Mouse (Mus musculus) liver, embryonic 14.5 days (tissue): ENCODE measurements around the gene Ocln. TPM values are rescaled to one million over a fixed set of nuclear protein-coding genes. Genes with fewer than 3 reads are reported as not detected.

Source experiments
- ATAC-seq: fragments of 200-750 bp; cut with Nextera tagmentation; 2 replicates; pipeline ENCODE4 v1.8.0; 2017; ENCODE audit warnings: moderate number of reproducible peaks, mild to moderate bottlenecking, moderate library complexity; ENCODE audit not compliant: insufficient read depth
- DNase-seq, 3 experiments: peaks; one replicate each; pipeline ENCODE4 v3.0.0-alpha.2; 2012 to 2013; ENCODE audit warnings: low read depth in 3 of 3, low spot score in 3 of 3
- H3K27ac ChIP-seq: fragments of 300-500 bp; sonication (generic); 2 replicates; pipeline ENCODE4 v1.5.1; 2014; ENCODE audit warnings: moderate library complexity, mild to moderate bottlenecking, control low read depth, inconsistent platforms
- H3K27me3 ChIP-seq: fragments of 300-500 bp; sonication (generic); 2 replicates; pipeline ENCODE4 v1.6.1; 2014; ENCODE audit warnings: mild to moderate bottlenecking, low read length, moderate library complexity; ENCODE audit not compliant: control insufficient read depth, insufficient read depth
- H3K36me3 ChIP-seq: fragments of 300-500 bp; sonication (generic); replicated peaks from 2 replicates; pipeline ENCODE4 v1.6.1; 2014; ENCODE audit warnings: low read depth; ENCODE audit not compliant: control insufficient read depth, insufficient read depth
- H3K4me1 ChIP-seq, 2 experiments: fragments of 200-500 bp in 1 of 2; fragments of 300-500 bp in 1 of 2; sonication (generic) in 1 of 2; replicated peaks; 2 replicates each; pipeline ENCODE4 v1.6.1; 2012 to 2014; ENCODE audit warnings: antibody characterized with exemption in 1 of 2, inconsistent platforms in 1 of 2, low read length in 1 of 2; ENCODE audit not compliant: control insufficient read depth in 2 of 2, insufficient read depth in 2 of 2
- H3K4me2 ChIP-seq: fragments of 300-500 bp; sonication (generic); 2 replicates; pipeline ENCODE4 v1.6.1; 2014; ENCODE audit warnings: low read depth, mild to moderate bottlenecking, control low read depth, moderate library complexity
- H3K4me3 ChIP-seq, 2 experiments: fragments of 200-500 bp in 1 of 2; fragments of 300-500 bp in 1 of 2; sonication (generic) in 1 of 2; 2 replicates each; pipeline ENCODE4 v1.5.1; 2012 to 2014; ENCODE audit warnings: low read depth in 2 of 2, low read length in 2 of 2, mild to moderate bottlenecking in 2 of 2, control low read depth in 1 of 2, inconsistent platforms in 1 of 2, moderate library complexity in 1 of 2; ENCODE audit not compliant: insufficient read depth in 1 of 2
- H3K9ac ChIP-seq: fragments of 300-500 bp; sonication (generic); replicated peaks from 2 replicates; pipeline ENCODE4 v1.6.1; 2014; ENCODE audit warnings: mild to moderate bottlenecking, control low read depth, moderate library complexity
- H3K9me3 ChIP-seq: fragments of 300-500 bp; sonication (generic); 2 replicates; pipeline ENCODE4 v1.6.1; 2016; ENCODE audit warnings: low read length, mixed read lengths; ENCODE audit not compliant: control insufficient read depth
- CTCF ChIP-seq: IDR thresholded peaks from 2 replicates; pipeline ENCODE4 v1.5.1; 2016; ENCODE audit warnings: antibody characterized with exemption, low read depth, control low read depth
- EP300 ChIP-seq: IDR thresholded peaks from 2 replicates; pipeline ENCODE4 v1.6.1; 2016; ENCODE audit warnings: antibody characterized with exemption, low read depth
- WGBS: fragments of 180-500 bp; shearing (Covaris S2); extraction: QIAGEN DNeasy Blood & Tissue Kit; methylation state at CpG from one replicate; pipeline ENCODE4 v1.1.7; 2014; ENCODE audit not compliant: insufficient replicate concordance; 5-methylcytosine and 5-hydroxymethylcytosine counted together
- polyA plus RNA-seq, 2 experiments: library from polyadenylated mRNA; depleted of rRNA in 1 of 2; stranded (reverse) in 1 of 2; unstranded in 1 of 2; fragments of >200 nt; fragmentation: Nextera tagmentation in 1 of 2; extraction: Ambion mirVana in 1 of 2; gene quantifications; 2 replicates each; pipeline versions ENCODE4 v1.2.1 to v1.2.3; 2012 to 2014

The Ocln gene
- polyA plus RNA-seq, 2 experiments, result 2.4 to 4.8 TPM

GRCm38 (mm10) chr13:100579951-100580350 lies 27.4 kb upstream of the Ocln start:
- no peaks in the 10 kb centered on the region for H3K27me3 ChIP-seq
- no peak for ATAC-seq
- no peaks in the 10 kb centered on the region for H3K36me3 ChIP-seq
- no peak overlapping the region for H3K27ac ChIP-seq
- no peaks in the 10 kb centered on the region for H3K9me3 ChIP-seq
- DNase-seq, result no peak
- TF ChIP-seq CTCF (peak; percentile 26; the same call in 1 of the 2 replicates), EP300 (no peak)
- peaks cover 0 to 2% of the 10 kb centered on the region in 2 experiments; a peak in 1 of 4 replicates for H3K4me1 ChIP-seq
- no peak overlapping the region for H3K4me2 ChIP-seq
- H3K4me3 ChIP-seq, result no peak overlapping the region
- no peak overlapping the region for H3K9ac ChIP-seq

GRCm38 (mm10) chr13:100579220-100579619 lies 26.7 kb upstream of the Ocln start:
- DNase-seq (no peak), ATAC-seq (peak; percentile 39; the same call in 1 of the 2 replicates)
- Histone ChIP-seq H3K4me1 (peaks cover 0 to 2% of the 10 kb centered on the region in 2 experiments; a peak in 1 of 4 replicates), H3K4me2 (no peak overlapping the region), H3K4me3 (no peak overlapping the region), H3K27me3 (no peaks in the 10 kb centered on the region), H3K27ac (no peak overlapping the region), H3K36me3 (no peaks in the 10 kb centered on the region), H3K9ac (no peak overlapping the region), H3K9me3 (no peaks in the 10 kb centered on the region)
- TF ChIP-seq CTCF, result no peak
- no peak for TF ChIP-seq EP300
- 40% methylated on average over 3 of the region's 3 CpGs for WGBS

- Histone ChIP-seq H3K27ac (no peak overlapping the region), H3K4me3 (no peak overlapping the region), H3K9ac (no peak overlapping the region), H3K4me2 (no peak overlapping the region), H3K4me1 (peaks cover 0 to 2% of the 10 kb centered on the region in 2 experiments; a peak in 1 of 4 replicates), H3K9me3 (no peaks in the 10 kb centered on the region), H3K36me3 (no peaks in the 10 kb centered on the region), H3K27me3 (no peaks in the 10 kb centered on the region)
- WGBS, result 12% methylated on average over 2 of the region's 2 CpGs
- TF ChIP-seq EP300 (no peak), CTCF (no peak)
- peak; percentile 55; the same call in 1 of the 2 replicates for ATAC-seq
- no peak for DNase-seq
These were observed 23.4 kb upstream of the Ocln start for GRCm38 (mm10) chr13:100575950-100576349.

GRCm38 (mm10) chr13:100570713-100571112 lies 18.2 kb upstream of the Ocln start:
- H3K4me2 ChIP-seq, result no peak overlapping the region
- DNase-seq (no peak), ATAC-seq (no peak)
- H3K36me3 ChIP-seq, result no peaks in the 10 kb centered on the region
- no peak overlapping the region for H3K4me3 ChIP-seq
- no peaks in the 10 kb centered on the region for H3K27me3 ChIP-seq
- H3K27ac ChIP-seq, result no peak overlapping the region
- TF ChIP-seq EP300 (no peak), CTCF (no peak)
- H3K9ac ChIP-seq, result no peak overlapping the region
- no peaks in the 10 kb centered on the region for H3K9me3 ChIP-seq
- WGBS, result 18% methylated on average over 2 of the region's 2 CpGs
- H3K4me1 ChIP-seq, result no peaks in the 10 kb centered on the region

GRCm38 (mm10) chr13:100568359-100568758 lies 15.8 kb upstream of the Ocln start:
- ATAC-seq (no peak), DNase-seq (no peak)
- Histone ChIP-seq H3K4me2 (no peak overlapping the region), H3K27ac (no peak overlapping the region), H3K9ac (no peak overlapping the region), H3K4me3 (no peak overlapping the region), H3K9me3 (no peaks in the 10 kb centered on the region), H3K4me1 (no peaks in the 10 kb centered on the region), H3K36me3 (no peaks in the 10 kb centered on the region), H3K27me3 (no peaks in the 10 kb centered on the region)
- no peak for TF ChIP-seq EP300
- TF ChIP-seq CTCF, result no peak
- WGBS, result 87% methylated on average over 1 of the region's 1 CpGs
